Comparison of ENCODE assay signal across 8 mouse cellular contexts in genomic region chr7:114181391-114181790, GRCm38 (mm10).
DNase-seq lines count a peak whose midpoint lies in the region; ATAC-seq lines count a peak whose summit lies in the region.

No protein-coding gene starts in this region.

- no peak overlapping the region for H3K9ac ChIP-seq in forebrain, embryonic 11.5 days (ENCODE audit: low read length)
- no peak overlapping the region for H3K9ac ChIP-seq in neural tube, embryonic 11.5 days (ENCODE audit: low read length)

- H3K4me2 ChIP-seq in forebrain, embryonic 11.5 days (ENCODE audit: low read depth, low read length, severe bottlenecking) = no peak overlapping the region
- H3K4me2 ChIP-seq in neural tube, embryonic 11.5 days (ENCODE audit: low read depth) = no peak overlapping the region

- H3K9me3 ChIP-seq in forebrain, embryonic 11.5 days (ENCODE audit: control insufficient read depth, low read length) = no peaks in the 10 kb centered on the region
- no peaks in the 10 kb centered on the region for H3K9me3 ChIP-seq in forebrain, embryonic 10.5 days
- no peaks in the 10 kb centered on the region for H3K9me3 ChIP-seq in neural tube, embryonic 11.5 days (ENCODE audit: control insufficient read depth, low read length)

- no peak for ATAC-seq in forebrain, embryonic 11.5 days (replicated peaks; ENCODE audit: low FRiP score)
- ATAC-seq in granulocyte monocyte progenitor cell, adult 5-6 weeks (replicated peaks; ENCODE audit: poor library complexity, severe bottlenecking) = peak; percentile 74
- no peak for ATAC-seq in neural tube, embryonic 11.5 days (ENCODE audit: insufficient read depth, low FRiP score, low TSS enrichment)

- H3K4me1 ChIP-seq in forebrain, embryonic 11.5 days (replicated peaks; ENCODE audit: control insufficient read depth, insufficient read depth, low read length) = no peaks in the 10 kb centered on the region
- H3K4me1 ChIP-seq in forebrain, embryonic 10.5 days = peaks cover 8% of the 10 kb centered on the region; the same call in 1 of the 2 replicates
- H3K4me1 ChIP-seq in neural tube, embryonic 11.5 days (ENCODE audit: control insufficient read depth, insufficient read depth, low read length) = no peaks in the 10 kb centered on the region

- no peaks in the 10 kb centered on the region for H3K27me3 ChIP-seq in forebrain, embryonic 11.5 days (ENCODE audit: control insufficient read depth, insufficient read depth, low read length)
- H3K27me3 ChIP-seq in forebrain, embryonic 10.5 days (ENCODE audit: poor library complexity, severe bottlenecking) = no peaks in the 10 kb centered on the region
- no peaks in the 10 kb centered on the region for H3K27me3 ChIP-seq in neural tube, embryonic 11.5 days (ENCODE audit: control insufficient read depth, insufficient read depth, low read length)

- no peak overlapping the region for H3K4me3 ChIP-seq in forebrain, embryonic 11.5 days (ENCODE audit: low read depth, low read length)
- no peak overlapping the region for H3K4me3 ChIP-seq in forebrain, embryonic 10.5 days
- H3K4me3 ChIP-seq in neural tube, embryonic 11.5 days (ENCODE audit: low read depth, low read length) = no peak overlapping the region

- H3K27ac ChIP-seq in forebrain, embryonic 11.5 days (ENCODE audit: low read depth, low read length) = no peak overlapping the region
- H3K27ac ChIP-seq in forebrain, embryonic 10.5 days = no peak overlapping the region
- no peak overlapping the region for H3K27ac ChIP-seq in neural tube, embryonic 11.5 days (ENCODE audit: low read depth, low read length)

- 54% methylated on average over 5 of the region's 5 CpGs for WGBS in forebrain, embryonic 11.5 days
- WGBS in forebrain, embryonic 10.5 days = 63% methylated on average over 5 of the region's 5 CpGs
- 29% methylated on average over 5 of the region's 5 CpGs for WGBS in neural tube, embryonic 11.5 days

- H3K36me3 ChIP-seq in forebrain, embryonic 11.5 days (ENCODE audit: control insufficient read depth, insufficient read depth, low read length) = no peaks in the 10 kb centered on the region
- no peaks in the 10 kb centered on the region for H3K36me3 ChIP-seq in forebrain, embryonic 10.5 days (replicated peaks)
- no peaks in the 10 kb centered on the region for H3K36me3 ChIP-seq in neural tube, embryonic 11.5 days (ENCODE audit: control insufficient read depth, insufficient read depth, low read length)

- intact Hi-C loops in left cerebral cortex, postnatal 10 days (cut with DNase I) = no loop called here

- DNase-seq in forebrain, embryonic 11.5 days (ENCODE audit: low spot score) = peak; percentile 52
- DNase-seq in forebrain, embryonic 10.5 days (ENCODE audit: extremely low spot score, low spot score) = no peak
- peak; percentile 49 for DNase-seq in embryo, embryonic 11 days
- DNase-seq in kidney, adult 11 months = peak; percentile 82
- peak; percentile 80 to 91 for DNase-seq in left cerebral cortex, postnatal 10 days (ENCODE audit: extremely low spot score in 1 of 2, low spot score in 2 of 2)
- DNase-seq in neural tube, embryonic 11.5 days (ENCODE audit: low spot score) = peak; percentile 62
- DNase-seq in testis, postnatal 14 days (ENCODE audit: low spot score) = peak; percentile 63
